Mouse (Mus musculus): ENCODE data around the gene Vmn1r215.

GRCm38 (mm10) chr13:23120611-23121010, 52.8 kb downstream of the Vmn1r215 start:
- TF ChIP-seq CTCF (IDR thresholded peaks at IDR 0.05; ENCODE audit: low read depth) (no peak), EP300 (IDR thresholded peaks at IDR 0.05; ENCODE audit: low read depth) (no peak)

All from liver, embryonic 14.5 days (tissue).